12 mouse cellular contexts compared by ENCODE assay signal in genomic region chr6:143788446-143788845, GRCm38 (mm10).
A peak's percentile ranks its signal among the peaks of the same experiment; 100 is the strongest.
DNase-seq lines count a peak whose midpoint lies in the region.
"Had no signal": no experiment of that assay in that cellular context is flagged by ENCODE, and none has a peak within 500 bp of the region (broad histone marks: within the 10 kb centered on the region; RNA-seq: fewer than 3 reads in every experiment).

No protein-coding gene starts in this region.

- intact Hi-C loops in left cerebral cortex, postnatal 14 days (cut with DNase I): no loop called here
- intact Hi-C loops in left cerebral cortex, postnatal 4 days (cut with DNase I): no loop called here

- DNase-seq in left cerebral cortex, postnatal 14 days (ENCODE audit: low spot score in 2 of 2): peak; percentile 12 to 23
- no peak for DNase-seq in left cerebral cortex, postnatal 4 days
- peak; percentile 10 to 13 for DNase-seq in right cerebral cortex, adult 2 months (ENCODE audit: low spot score in 2 of 2)
- DNase-seq in right cerebral cortex, postnatal 14 days: no peak
- peak; percentile 45 for DNase-seq in brain, adult 2 months (ENCODE audit: low read depth, low spot score)
- DNase-seq in c-Kit-positive CD71-positive TER-119-positive erythroid progenitor cells, embryonic 14.5 days (ENCODE audit: low spot score): no peak
- DNase-seq: adrenal gland, postnatal 14 days; cerebellum, adult 18-20 months; cerebellum, adult 9-10 months; cerebellum, postnatal 14 days; gastrocnemius, adult 2 months; gastrocnemius, postnatal 14 days had no signal

Comparison
In these comparisons a context has a peak if more than half of its experiments do, and no peak if none do; other contexts are left out.
1. DNase-seq: peak in left cerebral cortex, postnatal 14 days (2 of 2), right cerebral cortex, adult 2 months (2 of 2) and brain, adult 2 months (single experiment); none in left cerebral cortex, postnatal 4 days (single experiment), right cerebral cortex, postnatal 14 days (single experiment) and c-Kit-positive CD71-positive TER-119-positive erythroid progenitor cells, embryonic 14.5 days (single experiment).